Mouse (Mus musculus) stomach, postnatal 0 days (tissue): ENCODE results near the gene Mkrn2. TPM values are rescaled to one million over a fixed set of nuclear protein-coding genes. Genes with fewer than 3 reads are reported as not detected.

ENCODE experiments used
- ATAC-seq: fragments of 200-750 bp; cut with Nextera tagmentation; 2 replicates; pipeline ENCODE4 v1.8.0; 2017; ENCODE audit not compliant: low FRiP score, low TSS enrichment
- DNase-seq: peaks from one replicate; pipeline ENCODE4 v3.0.0-alpha.2; 2016; ENCODE audit warnings: low spot score
- H3K27ac ChIP-seq: fragments of 300-500 bp; sonication (generic); replicated peaks from 2 replicates; pipeline ENCODE4 v1.5.1; 2014; ENCODE audit warnings: mild to moderate bottlenecking, control low read depth
- H3K27me3 ChIP-seq: fragments of 300-500 bp; sonication (generic); 2 replicates; pipeline ENCODE4 v1.6.1; 2014; ENCODE audit warnings: low read length; ENCODE audit not compliant: control insufficient read depth, insufficient read depth
- H3K36me3 ChIP-seq: fragments of 300-500 bp; sonication (generic); 2 replicates; pipeline ENCODE4 v1.6.1; 2014; ENCODE audit warnings: low read length, mixed read lengths; ENCODE audit not compliant: control insufficient read depth, insufficient read depth
- H3K4me1 ChIP-seq: fragments of 300-500 bp; sonication (generic); replicated peaks from 2 replicates; pipeline ENCODE4 v1.6.1; 2014; ENCODE audit warnings: antibody characterized with exemption; ENCODE audit not compliant: control insufficient read depth, insufficient read depth
- H3K4me2 ChIP-seq: fragments of 300-500 bp; sonication (generic); replicated peaks from 2 replicates; pipeline ENCODE4 v1.6.1; 2014; ENCODE audit warnings: low read depth, mild to moderate bottlenecking, control low read depth, moderate library complexity
- H3K4me3 ChIP-seq: fragments of 300-500 bp; sonication (generic); 2 replicates; pipeline ENCODE4 v1.5.1; 2014; ENCODE audit warnings: low read depth, low read length, control low read depth
- H3K9ac ChIP-seq: fragments of 300-500 bp; sonication (generic); 2 replicates; pipeline ENCODE4 v1.6.1; 2014; ENCODE audit warnings: mild to moderate bottlenecking, low read length, control low read depth, mixed read lengths
- H3K9me3 ChIP-seq: fragments of 300-500 bp; sonication (generic); 2 replicates; pipeline ENCODE4 v1.6.1; 2016; ENCODE audit warnings: low read length; ENCODE audit not compliant: control insufficient read depth
- CTCF ChIP-seq: IDR thresholded peaks from 2 replicates; pipeline ENCODE4 v1.5.1; 2016; ENCODE audit warnings: antibody characterized with exemption, low read depth, mild to moderate bottlenecking, moderate library complexity
- EP300 ChIP-seq: optimal IDR thresholded peaks from 2 replicates; pipeline ENCODE3; 2016; ENCODE audit warnings: antibody characterized with exemption
- WGBS: fragments of 180-500 bp; shearing (Covaris S2); extraction: QIAGEN DNeasy Blood & Tissue Kit; methylation state at CpG from one replicate; pipeline ENCODE4 v1.1.7; 2014; 5-methylcytosine and 5-hydroxymethylcytosine counted together
- polyA plus RNA-seq: library from polyadenylated mRNA; unstranded; fragments of >200 nt; fragmentation: Nextera tagmentation; extraction: Ambion mirVana; gene quantifications from 2 replicates; pipeline ENCODE4 v1.2.1, GENCODE M21; 2015

The Mkrn2 gene
- 17.8 and 19.4 TPM in 2 replicates for polyA plus RNA-seq

GRCm38 (mm10) chr6:115601715-115602523 lies at the start of gene Mkrn2:
Gene Mkrn2, plus strand, starts transcription at chr6:115601902.
- DNase-seq (peak; percentile 91), ATAC-seq (peak; percentile 94)
- Histone ChIP-seq H3K4me2 (peak within 1 kb of the TSS; percentile 71), H3K4me1 (0 out of 2 replicates have a peak, but pooled peaks cover 3% of the 10 kb centered on the region), H3K9ac (peak within 1 kb of the TSS; percentile 92), H3K27ac (peak within 1 kb of the TSS; percentile 85), H3K4me3 (peak within 1 kb of the TSS; percentile 87), H3K36me3 (no peaks in the 10 kb centered on the region), H3K9me3 (no peaks in the 10 kb centered on the region), H3K27me3 (no peaks in the 10 kb centered on the region)
- TF ChIP-seq EP300 = no peak
- TF ChIP-seq CTCF = no peak
- WGBS = under 1% methylated on average over 59 of the region's 61 CpGs

GRCm38 (mm10) chr6:115555485-115555884 lies 46.2 kb upstream of the Mkrn2 start:
- no peak overlapping the region for H3K4me3 ChIP-seq
- H3K9ac ChIP-seq = no peak overlapping the region
- no peaks in the 10 kb centered on the region for H3K27me3 ChIP-seq
- no peak overlapping the region for H3K4me2 ChIP-seq
- 68% methylated on average over 5 of the region's 5 CpGs for WGBS
- ATAC-seq (0 out of 2 replicates have a peak, but pooled peaks have one; percentile 24), DNase-seq (no peak)
- no peaks in the 10 kb centered on the region for H3K36me3 ChIP-seq
- H3K9me3 ChIP-seq = no peaks in the 10 kb centered on the region
- H3K4me1 ChIP-seq = no peaks in the 10 kb centered on the region
- TF ChIP-seq EP300 (no peak), CTCF (peak; percentile 55)
- no peak overlapping the region for H3K27ac ChIP-seq

- ATAC-seq (no peak), DNase-seq (no peak)
- H3K27me3 ChIP-seq = no peaks in the 10 kb centered on the region
- WGBS = 96% methylated on average over 2 of the region's 2 CpGs
- H3K4me2 ChIP-seq = no peak overlapping the region
- no peaks in the 10 kb centered on the region for H3K9me3 ChIP-seq
- no peak overlapping the region for H3K27ac ChIP-seq
- no peak overlapping the region for H3K4me3 ChIP-seq
- no peak overlapping the region for H3K9ac ChIP-seq
- no peaks in the 10 kb centered on the region for H3K4me1 ChIP-seq
- H3K36me3 ChIP-seq = no peaks in the 10 kb centered on the region; the same call in 1 of the 2 replicates
- TF ChIP-seq EP300 (no peak), CTCF (no peak)
These were observed 43.5 kb upstream of the Mkrn2 start for GRCm38 (mm10) chr6:115558176-115558575.

GRCm38 (mm10) chr6:115559651-115560632 lies 41.8 kb upstream of the Mkrn2 start:
- TF ChIP-seq EP300 = no peak
- TF ChIP-seq CTCF = no peak
- no peak overlapping the region for H3K9ac ChIP-seq
- 56% methylated on average over 21 of the region's 21 CpGs for WGBS
- H3K9me3 ChIP-seq = no peaks in the 10 kb centered on the region
- no peak overlapping the region for H3K4me2 ChIP-seq
- H3K4me3 ChIP-seq = no peak overlapping the region
- no peaks in the 10 kb centered on the region; the same call in 1 of the 2 replicates for H3K36me3 ChIP-seq
- H3K27me3 ChIP-seq = no peaks in the 10 kb centered on the region
- H3K4me1 ChIP-seq = no peaks in the 10 kb centered on the region
- DNase-seq (no peak), ATAC-seq (peak; percentile 40; the same call in 1 of the 2 replicates)
- no peak overlapping the region for H3K27ac ChIP-seq

- ATAC-seq (no peak), DNase-seq (no peak)
- Histone ChIP-seq H3K9me3 (no peaks in the 10 kb centered on the region), H3K36me3 (peaks cover 17% of the 10 kb centered on the region), H3K27ac (no peak overlapping the region), H3K27me3 (no peaks in the 10 kb centered on the region), H3K9ac (no peak overlapping the region), H3K4me1 (no peaks in the 10 kb centered on the region), H3K4me2 (no peak overlapping the region), H3K4me3 (no peak overlapping the region)
- WGBS = 73% methylated on average over 6 of the region's 6 CpGs
- no peak for TF ChIP-seq CTCF
- no peak for TF ChIP-seq EP300
These were observed 36.1 kb upstream of the Mkrn2 start for GRCm38 (mm10) chr6:115565479-115566045.
